Mouse (Mus musculus): Measurements from ENCODE around the gene Gfi1. TPM values are rescaled to one million over a fixed set of nuclear protein-coding genes. Genes with fewer than 3 reads are reported as not detected.

Gfi1 gene
- polyA plus RNA-seq (2015; fragmentation: Nextera tagmentation; extraction: Ambion mirVana), result not detected in 2 replicates

- peaks cover 74% of the 10 kb centered on the region for H3K27me3 ChIP-seq
- peaks cover 51% of the 10 kb centered on the region for H3K4me1 ChIP-seq (replicated peaks)
- no peak within 1 kb of the TSS for H3K27ac ChIP-seq (replicated peaks)
- no peak within 1 kb of the TSS for H3K9ac ChIP-seq
- H3K9me3 ChIP-seq, result no peaks in the 10 kb centered on the region
- ATAC-seq (ENCODE audit: low FRiP score, low read depth), result no peak
- H3K4me3 ChIP-seq, result peak within 1 kb of the TSS; percentile 17
- H3K4me2 ChIP-seq, result peak within 1 kb of the TSS; percentile 48
- H3K36me3 ChIP-seq, result no peaks in the 10 kb centered on the region
- 1% methylated on average over 41 of the region's 41 CpGs for WGBS
These were observed at the start of gene Gfi1 for GRCm38 (mm10) chr5:107725435-107726261. TSS of gene Gfi1 (minus strand) at chr5:107726036.

GRCm38 (mm10) chr5:107772049-107772448 lies 46.2 kb upstream of the Gfi1 start:
- no peak for ATAC-seq (ENCODE audit: low FRiP score, low read depth)

GRCm38 (mm10) chr5:107768224-107768623 lies 42.4 kb upstream of the Gfi1 start:
- Histone ChIP-seq H3K4me3 (no peak overlapping the region), H3K4me1 (replicated peaks) (no peaks in the 10 kb centered on the region), H3K36me3 (no peaks in the 10 kb centered on the region), H3K27ac (replicated peaks) (no peak overlapping the region), H3K27me3 (no peaks in the 10 kb centered on the region), H3K4me2 (no peak overlapping the region), H3K9ac (no peak overlapping the region), H3K9me3 (no peaks in the 10 kb centered on the region)
- no peak for ATAC-seq (ENCODE audit: low FRiP score, low read depth)
- WGBS, result 100% methylated on average over 1 of the region's 1 CpGs

More at GRCm38 (mm10) chr5:107772049-107772448, 46.2 kb upstream of the Gfi1 start:
- H3K4me3 ChIP-seq, result no peak overlapping the region
- no peaks in the 10 kb centered on the region for H3K27me3 ChIP-seq
- H3K4me2 ChIP-seq, result no peak overlapping the region
- no peaks in the 10 kb centered on the region for H3K9me3 ChIP-seq
- H3K36me3 ChIP-seq, result no peaks in the 10 kb centered on the region
- H3K27ac ChIP-seq (replicated peaks), result no peak overlapping the region
- 90% methylated on average over 5 of the region's 5 CpGs for WGBS
- H3K9ac ChIP-seq, result no peak overlapping the region
- no peaks in the 10 kb centered on the region for H3K4me1 ChIP-seq (replicated peaks)

GRCm38 (mm10) chr5:107765946-107766345 lies 40.1 kb upstream of the Gfi1 start:
- no peak for ATAC-seq (ENCODE audit: low FRiP score, low read depth)
- H3K27me3 ChIP-seq, result no peaks in the 10 kb centered on the region
- H3K9ac ChIP-seq, result no peak overlapping the region
- H3K4me1 ChIP-seq (replicated peaks), result no peaks in the 10 kb centered on the region
- no peaks in the 10 kb centered on the region for H3K9me3 ChIP-seq
- H3K4me2 ChIP-seq, result no peak overlapping the region
- no peak overlapping the region for H3K4me3 ChIP-seq
- H3K36me3 ChIP-seq, result no peaks in the 10 kb centered on the region; the same call in 1 of the 2 replicates
- 95% methylated on average over 4 of the region's 4 CpGs for WGBS
- no peak overlapping the region for H3K27ac ChIP-seq (replicated peaks)

- no peak overlapping the region for H3K9ac ChIP-seq
- H3K4me2 ChIP-seq, result no peak overlapping the region
- H3K4me3 ChIP-seq, result no peak overlapping the region
- no peaks in the 10 kb centered on the region; the same call in 1 of the 2 replicates for H3K36me3 ChIP-seq
- no peak overlapping the region for H3K27ac ChIP-seq (replicated peaks)
- H3K27me3 ChIP-seq, result no peaks in the 10 kb centered on the region
- H3K9me3 ChIP-seq, result no peaks in the 10 kb centered on the region
- 88% methylated on average over 1 of the region's 1 CpGs for WGBS
- ATAC-seq (ENCODE audit: low FRiP score, low read depth), result no peak
- no peaks in the 10 kb centered on the region for H3K4me1 ChIP-seq (replicated peaks)
These were observed 38.6 kb upstream of the Gfi1 start for GRCm38 (mm10) chr5:107764486-107764885.

- no peaks in the 10 kb centered on the region for H3K9me3 ChIP-seq
- no peaks in the 10 kb centered on the region for H3K27me3 ChIP-seq
- no peak overlapping the region for H3K4me3 ChIP-seq
- no peak overlapping the region for H3K27ac ChIP-seq (replicated peaks)
- no peak overlapping the region for H3K4me2 ChIP-seq
- no peak overlapping the region for H3K9ac ChIP-seq
- H3K4me1 ChIP-seq (replicated peaks), result no peaks in the 10 kb centered on the region
- no peak for ATAC-seq (ENCODE audit: low FRiP score, low read depth)
- H3K36me3 ChIP-seq, result no peaks in the 10 kb centered on the region; the same call in 1 of the 2 replicates
These were observed 37.8 kb upstream of the Gfi1 start for GRCm38 (mm10) chr5:107763674-107764073.

- no peaks in the 10 kb centered on the region for H3K9me3 ChIP-seq
- no peak overlapping the region for H3K27ac ChIP-seq (replicated peaks)
- no peak for ATAC-seq (ENCODE audit: low FRiP score, low read depth)
- 80% methylated on average over 5 of the region's 5 CpGs for WGBS
- H3K4me2 ChIP-seq, result no peak overlapping the region
- no peaks in the 10 kb centered on the region; the same call in 1 of the 2 replicates for H3K36me3 ChIP-seq
- no peaks in the 10 kb centered on the region for H3K27me3 ChIP-seq
- H3K4me3 ChIP-seq, result no peak overlapping the region
- H3K9ac ChIP-seq, result no peak overlapping the region
- H3K4me1 ChIP-seq (replicated peaks), result no peaks in the 10 kb centered on the region
These were observed 33.3 kb upstream of the Gfi1 start for GRCm38 (mm10) chr5:107759121-107759520.

GRCm38 (mm10) chr5:107756072-107756471 lies 30.2 kb upstream of the Gfi1 start:
- Histone ChIP-seq H3K27me3 (no peaks in the 10 kb centered on the region), H3K4me1 (replicated peaks) (no peaks in the 10 kb centered on the region), H3K4me3 (no peak overlapping the region), H3K27ac (replicated peaks) (no peak overlapping the region), H3K9me3 (no peaks in the 10 kb centered on the region), H3K36me3 (no peaks in the 10 kb centered on the region), H3K4me2 (no peak overlapping the region), H3K9ac (no peak overlapping the region)
- ATAC-seq (ENCODE audit: low FRiP score, low read depth), result no peak
- 73% methylated on average over 2 of the region's 2 CpGs for WGBS

GRCm38 (mm10) chr5:107754740-107755139 lies 28.9 kb upstream of the Gfi1 start:
- no peak overlapping the region for H3K27ac ChIP-seq (replicated peaks)
- H3K9me3 ChIP-seq, result no peaks in the 10 kb centered on the region
- no peaks in the 10 kb centered on the region for H3K27me3 ChIP-seq
- H3K4me1 ChIP-seq (replicated peaks), result no peaks in the 10 kb centered on the region
- H3K4me2 ChIP-seq, result no peak overlapping the region
- H3K36me3 ChIP-seq, result no peaks in the 10 kb centered on the region
- WGBS, result 93% methylated on average over 1 of the region's 1 CpGs
- H3K9ac ChIP-seq, result no peak overlapping the region
- no peak for ATAC-seq (ENCODE audit: low FRiP score, low read depth)
- H3K4me3 ChIP-seq, result no peak overlapping the region

GRCm38 (mm10) chr5:107753656-107754055 lies 27.8 kb upstream of the Gfi1 start:
- Histone ChIP-seq H3K4me3 (no peak overlapping the region), H3K27ac (replicated peaks) (no peak overlapping the region), H3K4me2 (no peak overlapping the region), H3K36me3 (no peaks in the 10 kb centered on the region), H3K9me3 (no peaks in the 10 kb centered on the region), H3K4me1 (replicated peaks) (no peaks in the 10 kb centered on the region), H3K27me3 (no peaks in the 10 kb centered on the region), H3K9ac (no peak overlapping the region)
- no peak for ATAC-seq (ENCODE audit: low FRiP score, low read depth)
- 95% methylated on average over 7 of the region's 7 CpGs for WGBS

GRCm38 (mm10) chr5:107749229-107749916 lies 23.5 kb upstream of the Gfi1 start:
- no peaks in the 10 kb centered on the region for H3K9me3 ChIP-seq
- no peaks in the 10 kb centered on the region for H3K36me3 ChIP-seq
- 67% methylated on average over 9 of the region's 9 CpGs for WGBS
- no peak overlapping the region for H3K9ac ChIP-seq
- no peaks in the 10 kb centered on the region for H3K27me3 ChIP-seq
- ATAC-seq (ENCODE audit: low FRiP score, low read depth), result no peak
- H3K4me1 ChIP-seq (replicated peaks), result no peaks in the 10 kb centered on the region
- no peak overlapping the region for H3K4me3 ChIP-seq
- H3K4me2 ChIP-seq, result no peak overlapping the region
- H3K27ac ChIP-seq (replicated peaks), result no peak overlapping the region

GRCm38 (mm10) chr5:107739023-107739422 lies 13.2 kb upstream of the Gfi1 start:
- H3K9me3 ChIP-seq, result no peaks in the 10 kb centered on the region
- H3K36me3 ChIP-seq, result no peaks in the 10 kb centered on the region
- H3K9ac ChIP-seq, result no peak overlapping the region
- H3K27me3 ChIP-seq, result no peaks in the 10 kb centered on the region
- H3K4me3 ChIP-seq, result no peak overlapping the region
- no peaks in the 10 kb centered on the region for H3K4me1 ChIP-seq (replicated peaks)
- 95% methylated on average over 5 of the region's 5 CpGs for WGBS
- no peak overlapping the region for H3K4me2 ChIP-seq
- no peak for ATAC-seq (ENCODE audit: low FRiP score, low read depth)
- H3K27ac ChIP-seq (replicated peaks), result no peak overlapping the region

Measured in hindbrain, embryonic 15.5 days (tissue).